Mouse (Mus musculus) MEL (cell line): ENCODE data around the gene Pjvk. TPM values are rescaled to one million over a fixed set of nuclear protein-coding genes. Genes with fewer than 3 reads are reported as not detected.

Experiments
- DNase-seq: peaks from one replicate; pipeline ENCODE4 v3.0.0; 2011; ENCODE audit warnings: low read depth, low spot score
- H3K27ac ChIP-seq: 2 replicates; pipeline ENCODE4 v1.5.1; 2012; ENCODE audit warnings: low read depth, mild to moderate bottlenecking, control low read depth, low read length, moderate library complexity; ENCODE audit not compliant: control insufficient read depth
- H3K27me3 ChIP-seq, 2 experiments: fragments of 150-350 bp in 1 of 2; sonication (generic) in 1 of 2; 2 replicates each; pipeline ENCODE4 v1.6.1; 2012; ENCODE audit warnings: low read length in 2 of 2, mild to moderate bottlenecking in 2 of 2, improper control_type of control experiment in 1 of 2, moderate library complexity in 1 of 2; ENCODE audit not compliant: insufficient read depth in 2 of 2, control insufficient read depth in 1 of 2
- H3K36me3 ChIP-seq, 2 experiments: 2 replicates each; pipeline ENCODE4 v1.6.1; 2012 to 2014; ENCODE audit warnings: low read length in 2 of 2, improper control_type of control experiment in 1 of 2, inconsistent platforms in 1 of 2, mild to moderate bottlenecking in 1 of 2; ENCODE audit not compliant: insufficient read depth in 2 of 2, control insufficient read depth in 1 of 2
- H3K4me1 ChIP-seq, 2 experiments: fragments of 150-350 bp in 1 of 2; sonication (generic) in 1 of 2; 2 replicates each; pipeline ENCODE4 v1.6.1; 2012; ENCODE audit warnings: low read length in 2 of 2, improper control_type of control experiment in 1 of 2, mild to moderate bottlenecking in 1 of 2; ENCODE audit not compliant: insufficient read depth in 2 of 2, control insufficient read depth in 1 of 2
- H3K4me3 ChIP-seq, 2 experiments: fragments of 150-350 bp in 1 of 2; sonication (generic) in 1 of 2; 2 replicates each; pipeline ENCODE4 v1.5.1; 2012; ENCODE audit warnings: low read depth in 2 of 2, low read length in 2 of 2, mild to moderate bottlenecking in 2 of 2, moderate library complexity in 2 of 2, control low read depth in 1 of 2, improper control_type of control experiment in 1 of 2; ENCODE audit not compliant: control insufficient read depth in 1 of 2, insufficient read depth in 1 of 2
- H3K79me2 ChIP-seq: 2 replicates; pipeline ENCODE4 v1.6.1; 2012; ENCODE audit warnings: mild to moderate bottlenecking, low read length, moderate library complexity; ENCODE audit not compliant: control insufficient read depth, poor library complexity, insufficient read depth
- H3K9ac ChIP-seq: 2 replicates; pipeline ENCODE4 v1.6.1; 2012; ENCODE audit warnings: low read depth, mild to moderate bottlenecking, control low read depth, low read length, moderate library complexity; ENCODE audit not compliant: control insufficient read depth, poor library complexity, severe bottlenecking
- H3K9me3 ChIP-seq: fragments of 150-350 bp; sonication (generic); replicated peaks from 2 replicates; pipeline ENCODE4 v1.6.1; 2012; ENCODE audit warnings: mild to moderate bottlenecking, low read length, improper control_type of control experiment, moderate library complexity; ENCODE audit not compliant: insufficient read depth
- BHLHE40 ChIP-seq: IDR thresholded peaks from 2 replicates; pipeline ENCODE4 v1.6.1; 2012; ENCODE audit warnings: low read depth, mild to moderate bottlenecking, inconsistent platforms, low read length, improper control_type of control experiment, borderline replicate concordance
- CHD1 ChIP-seq: IDR thresholded peaks from 2 replicates; pipeline ENCODE4 v1.6.1; 2012; ENCODE audit warnings: low read depth, mild to moderate bottlenecking, inconsistent platforms, low read length, improper control_type of control experiment
- CHD2 ChIP-seq: IDR thresholded peaks from 2 replicates; pipeline ENCODE4 v1.6.1; 2011; ENCODE audit warnings: low read length, improper control_type of control experiment
- CTCF ChIP-seq, 3 experiments: IDR thresholded peaks in 2 of 3; conservative IDR thresholded peaks in 1 of 3; 2 replicates each; pipeline ENCODE4 v1.5.1; 2011 to 2012; ENCODE audit warnings: low read length in 3 of 3, low read depth in 2 of 3, mild to moderate bottlenecking in 2 of 3, improper control_type of control experiment in 1 of 3, inconsistent platforms in 1 of 3, mixed read lengths in 1 of 3, moderate library complexity in 1 of 3; ENCODE audit not compliant: control insufficient read depth in 1 of 3, insufficient read depth in 1 of 3, poor library complexity in 1 of 3, severe bottlenecking in 1 of 3
- ELF1 ChIP-seq: IDR thresholded peaks from 2 replicates; pipeline ENCODE4 v1.6.1; 2014; ENCODE audit warnings: low read depth, mild to moderate bottlenecking, inconsistent platforms, low read length, improper control_type of control experiment, moderate library complexity
- EP300 ChIP-seq, 2 experiments: IDR thresholded peaks; 2 replicates each; pipeline ENCODE4 v1.6.1; 2011; ENCODE audit warnings: improper control_type of control experiment in 2 of 2, low read length in 2 of 2, low read depth in 1 of 2, mild to moderate bottlenecking in 1 of 2
- ETS1 ChIP-seq: IDR thresholded peaks from 2 replicates; pipeline ENCODE4 v1.6.1; 2012; ENCODE audit warnings: low read depth, mild to moderate bottlenecking, inconsistent platforms, low read length, improper control_type of control experiment, moderate library complexity
- GATA1 ChIP-seq: IDR thresholded peaks from 2 replicates; pipeline ENCODE4 v1.6.1; 2011; ENCODE audit warnings: low read depth, low read length, improper control_type of control experiment
- HCFC1 ChIP-seq: IDR thresholded peaks from 2 replicates; pipeline ENCODE4 v1.6.1; 2012; ENCODE audit warnings: low read depth, mild to moderate bottlenecking, inconsistent platforms, low read length, improper control_type of control experiment, moderate library complexity
- MAZ ChIP-seq: IDR thresholded peaks from 2 replicates; pipeline ENCODE4 v1.6.1; 2012; ENCODE audit warnings: low read depth, mild to moderate bottlenecking, inconsistent platforms, low read length, improper control_type of control experiment
- MEF2A ChIP-seq: IDR thresholded peaks from 2 replicates; pipeline ENCODE4 v1.6.1; 2014; ENCODE audit warnings: low read depth, mild to moderate bottlenecking, inconsistent platforms, low read length, improper control_type of control experiment; ENCODE audit not compliant: poor library complexity, insufficient replicate concordance, severe bottlenecking; ENCODE audit errors: extremely low read depth
- MXI1 ChIP-seq: IDR thresholded peaks from 2 replicates; pipeline ENCODE4 v1.6.1; 2011; ENCODE audit warnings: mild to moderate bottlenecking, low read depth, low read length, improper control_type of control experiment
- MYB ChIP-seq: IDR thresholded peaks from 2 replicates; pipeline ENCODE4 v1.6.1; 2011; ENCODE audit warnings: mild to moderate bottlenecking, low read depth, low read length, improper control_type of control experiment
- MYC ChIP-seq: IDR thresholded peaks from 2 replicates; pipeline ENCODE4 v1.6.1; 2011; ENCODE audit warnings: low read depth, mild to moderate bottlenecking, low read length, improper control_type of control experiment, moderate library complexity
- NELFE ChIP-seq: IDR thresholded peaks from 2 replicates; pipeline ENCODE4 v1.6.1; 2011; ENCODE audit warnings: low read depth, low read length, improper control_type of control experiment
- NRF1 ChIP-seq: IDR thresholded peaks from 2 replicates; pipeline ENCODE4 v1.6.1; 2014; ENCODE audit warnings: low read depth, mild to moderate bottlenecking, inconsistent platforms, low read length, improper control_type of control experiment, moderate library complexity; ENCODE audit not compliant: poor library complexity, insufficient read depth, severe bottlenecking
- RCOR1 ChIP-seq: IDR thresholded peaks from 2 replicates; pipeline ENCODE4 v1.6.1; 2012; ENCODE audit warnings: low read depth, mild to moderate bottlenecking, inconsistent platforms, low read length, improper control_type of control experiment
- SIN3A ChIP-seq: IDR thresholded peaks from 2 replicates; pipeline ENCODE4 v1.6.1; 2012; ENCODE audit warnings: low read length, improper control_type of control experiment, inconsistent platforms
- SMC3 ChIP-seq: IDR thresholded peaks from 2 replicates; pipeline ENCODE4 v1.6.1; 2011; ENCODE audit warnings: low read depth, low read length, improper control_type of control experiment
- TAL1 ChIP-seq: IDR thresholded peaks from 2 replicates; pipeline ENCODE4 v1.6.1; 2012; ENCODE audit warnings: mild to moderate bottlenecking, inconsistent platforms, low read length, moderate library complexity, mixed read lengths
- TBP ChIP-seq: IDR thresholded peaks from 2 replicates; pipeline ENCODE4 v1.8.0; 2011; ENCODE audit warnings: low read depth, low read length, improper control_type of control experiment
- TCF12 ChIP-seq: IDR thresholded peaks from 2 replicates; pipeline ENCODE4 v1.6.1; 2014; ENCODE audit warnings: low read depth, mild to moderate bottlenecking, inconsistent platforms, low read length, improper control_type of control experiment, moderate library complexity
- UBTF ChIP-seq: IDR thresholded peaks from 2 replicates; pipeline ENCODE4 v1.6.1; 2012; ENCODE audit warnings: low read depth, mild to moderate bottlenecking, inconsistent platforms, low read length, improper control_type of control experiment, moderate library complexity, borderline replicate concordance; ENCODE audit not compliant: insufficient read depth
- USF1 ChIP-seq: IDR thresholded peaks from 2 replicates; pipeline ENCODE4 v1.6.1; 2014; ENCODE audit warnings: low read depth, mild to moderate bottlenecking, inconsistent platforms, low read length, improper control_type of control experiment, moderate library complexity
- ZC3H11A ChIP-seq: IDR thresholded peaks from 2 replicates; pipeline ENCODE4 v1.6.1; 2012; ENCODE audit warnings: low read depth, mild to moderate bottlenecking, inconsistent platforms, low read length, improper control_type of control experiment
- ZNF384 ChIP-seq: IDR thresholded peaks from 2 replicates; pipeline ENCODE4 v1.6.1; 2012; ENCODE audit warnings: low read depth, mild to moderate bottlenecking, inconsistent platforms, low read length, improper control_type of control experiment
- polyA plus RNA-seq, 2 experiments: library from polyadenylated mRNA; stranded (reverse) in 1 of 2; unstranded in 1 of 2; fragments of >175 nt in 1 of 2; fragments of >200 nt in 1 of 2; gene quantifications; 2 replicates each; pipeline versions ENCODE4 v1.2.1 to v1.2.4; 2012; ENCODE audit warnings: low replicate concordance in 2 of 2, low read depth in 1 of 2; ENCODE audit not compliant: insufficient read length in 2 of 2, insufficient read depth in 1 of 2, missing spikeins in 1 of 2
- total RNA-seq: library from RNA; depleted of rRNA; stranded (reverse); fragments of 300-350 nt; gene quantifications from 2 replicates; pipeline ENCODE4 v1.2.3, GENCODE M21; 2012

Gene Pjvk
- total and polyA plus RNA-seq, 3 experiments: 0.07 TPM; not detected in 2

DNA sequence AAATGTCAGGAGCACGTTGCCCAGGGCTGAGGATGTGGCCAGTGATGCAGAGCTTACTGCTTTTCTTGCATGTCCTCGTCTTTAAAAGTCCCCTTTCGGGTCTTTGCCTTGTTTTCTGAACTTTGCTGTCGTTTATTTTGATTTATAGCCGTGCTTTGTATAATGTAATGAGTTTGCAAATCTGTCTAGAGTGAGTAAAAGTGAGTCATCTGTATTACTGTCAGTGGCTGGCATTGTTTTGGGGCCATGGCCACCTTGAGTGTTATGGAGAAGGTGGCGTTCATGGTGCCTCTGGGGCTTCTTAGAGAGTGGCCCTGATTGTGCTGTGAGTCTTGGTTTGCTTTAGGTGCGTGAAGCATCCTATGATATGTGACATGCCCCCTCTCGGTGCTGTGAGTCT lies 34.0 kb downstream of the Pjvk start:
- DNase-seq: no peak
- H3K27me3 ChIP-seq: no peaks in the 10 kb centered on the region
- H3K4me1 ChIP-seq: peaks cover 2 to 11% of the 10 kb centered on the region in 2 experiments
- no peak overlapping the region for H3K4me3 ChIP-seq
- TF ChIP-seq ZC3H11A: no peak
- TF ChIP-seq ELF1: no peak
- no peak for TF ChIP-seq TCF12
- no peak for TF ChIP-seq UBTF
- no peak for TF ChIP-seq TAL1
- no peak for TF ChIP-seq SMC3
- no peak for TF ChIP-seq MYB
- no peak for TF ChIP-seq CHD2
- TF ChIP-seq CTCF (IDR thresholded peaks at IDR 0.05 in 2 of 3, conservative IDR thresholded peaks at IDR 0.05 in 1 of 3; ENCODE audit: control insufficient read depth in 1 of 3, insufficient read depth in 1 of 3, low read depth in 2 of 3, low read length in 3 of 3, poor library complexity in 1 of 3, severe bottlenecking in 1 of 3): no peak
- TF ChIP-seq USF1: no peak
- TF ChIP-seq MAZ: no peak
- no peak for TF ChIP-seq HCFC1
- H3K9ac ChIP-seq: no peak overlapping the region
- H3K36me3 ChIP-seq: peaks cover 17 to 28% of the 10 kb centered on the region in 2 experiments
- H3K27ac ChIP-seq: no peak overlapping the region
- H3K79me2 ChIP-seq: peaks cover 16% of the 10 kb centered on the region
- no peaks in the 10 kb centered on the region for H3K9me3 ChIP-seq

DNA sequence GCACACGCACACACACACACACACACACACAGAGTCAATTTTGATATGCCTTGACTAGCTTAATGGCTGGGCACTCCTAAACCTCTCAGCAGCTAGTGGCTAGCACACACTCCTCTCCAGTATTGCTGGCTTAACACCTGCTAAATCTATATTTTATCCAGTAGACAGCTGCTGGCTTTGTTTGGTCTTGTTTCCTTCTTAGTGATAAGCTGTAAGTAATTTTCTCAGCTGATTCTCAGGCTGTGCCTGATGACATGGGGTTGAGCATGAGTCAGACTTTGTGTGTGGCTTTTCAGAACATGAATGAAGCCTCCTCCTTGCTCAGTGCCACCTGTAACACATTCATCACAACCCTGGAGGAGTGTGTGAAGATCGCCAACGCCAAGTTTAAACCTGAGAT lies 38.7 kb downstream of the Pjvk start:
- Histone ChIP-seq H3K4me3 (no peak overlapping the region), H3K27ac (peak overlapping the region; percentile 49), H3K36me3 (peaks cover 22 to 47% of the 10 kb centered on the region in 2 experiments), H3K4me1 (peaks cover 25 to 32% of the 10 kb centered on the region in 2 experiments), H3K9me3 (no peaks in the 10 kb centered on the region), H3K27me3 (no peaks in the 10 kb centered on the region), H3K79me2 (peaks cover 2% of the 10 kb centered on the region; the same call in 1 of the 2 replicates), H3K9ac (no peak overlapping the region)
- DNase-seq: peak; percentile 59
- TF ChIP-seq ETS1 (peak; percentile 100), TCF12 (peak; percentile 77), TAL1 (peak; percentile 22; the same call in 1 of the 2 replicates), TBP (no peak), SIN3A (peak; percentile 71), NELFE (no peak), ZNF384 (no peak), MXI1 (0 out of 2 replicates have a peak, but pooled peaks have one; percentile 33), MEF2A (no peak), BHLHE40 (0 out of 2 replicates have a peak, but pooled peaks have one; percentile 15), ELF1 (no peak), MYC (no peak), GATA1 (peak; percentile 42), EP300 (IDR thresholded peaks at IDR 0.05; ENCODE audit: low read depth in 1 of 2, low read length in 2 of 2) (peak in 1 of 2 experiments; percentile 50; a peak in 2 of 4 replicates), CHD1 (no peak), NRF1 (no peak), RCOR1 (no peak)
